Mouse (Mus musculus): ENCODE measurements around the gene Gabrg2. TPM values are rescaled to one million over a fixed set of nuclear protein-coding genes. Genes with fewer than 3 reads are reported as not detected.

The Gabrg2 gene
- polyA plus RNA-seq, 1 experiment from 2014 or later = 0.20 TPM

- Histone ChIP-seq H3K9ac (no peak overlapping the region), H3K4me3 (no peak overlapping the region), H3K4me1 (replicated peaks) (no peaks in the 10 kb centered on the region), H3K4me2 (no peak overlapping the region), H3K9me3 (replicated peaks) (no peaks in the 10 kb centered on the region), H3K27me3 (no peaks in the 10 kb centered on the region), H3K27ac (no peak overlapping the region; the same call in 1 of the 2 replicates), H3K36me3 (no peaks in the 10 kb centered on the region)
- WGBS = 49% methylated on average over 2 of the region's 2 CpGs
- ATAC-seq (replicated peaks; ENCODE audit: insufficient number of reproducible peaks, insufficient read depth, low FRiP score, low read depth) = no peak
Measured at GRCm38 (mm10) chr11:41903661-41904060, 97.0 kb downstream of the Gabrg2 start.

Other genes starting within 250 kb of the Gabrg2 start
- gene Gabra1, start 182.1 kb upstream of the Gabrg2 start, polyA plus RNA-seq (2015; fragmentation: Nextera tagmentation; extraction: Ambion mirVana) = 0.58 and 0.70 TPM in 2 replicates

All from heart, embryonic 15.5 days (tissue).